Mouse (Mus musculus) stomach, postnatal 0 days (tissue): ENCODE results near the gene Icmt. TPM values are rescaled to one million over a fixed set of nuclear protein-coding genes. Genes with fewer than 3 reads are reported as not detected.

Experiments
- ATAC-seq: fragments of 200-750 bp; cut with Nextera tagmentation; 2 replicates; pipeline ENCODE4 v1.8.0; 2017; ENCODE audit not compliant: low FRiP score, low TSS enrichment
- DNase-seq: peaks from one replicate; pipeline ENCODE4 v3.0.0-alpha.2; 2016; ENCODE audit warnings: low spot score
- H3K27ac ChIP-seq: fragments of 300-500 bp; sonication (generic); replicated peaks from 2 replicates; pipeline ENCODE4 v1.5.1; 2014; ENCODE audit warnings: mild to moderate bottlenecking, control low read depth
- H3K27me3 ChIP-seq: fragments of 300-500 bp; sonication (generic); 2 replicates; pipeline ENCODE4 v1.6.1; 2014; ENCODE audit warnings: low read length; ENCODE audit not compliant: control insufficient read depth, insufficient read depth
- H3K36me3 ChIP-seq: fragments of 300-500 bp; sonication (generic); 2 replicates; pipeline ENCODE4 v1.6.1; 2014; ENCODE audit warnings: low read length, mixed read lengths; ENCODE audit not compliant: control insufficient read depth, insufficient read depth
- H3K4me1 ChIP-seq: fragments of 300-500 bp; sonication (generic); replicated peaks from 2 replicates; pipeline ENCODE4 v1.6.1; 2014; ENCODE audit warnings: antibody characterized with exemption; ENCODE audit not compliant: control insufficient read depth, insufficient read depth
- H3K4me2 ChIP-seq: fragments of 300-500 bp; sonication (generic); replicated peaks from 2 replicates; pipeline ENCODE4 v1.6.1; 2014; ENCODE audit warnings: low read depth, mild to moderate bottlenecking, control low read depth, moderate library complexity
- H3K4me3 ChIP-seq: fragments of 300-500 bp; sonication (generic); 2 replicates; pipeline ENCODE4 v1.5.1; 2014; ENCODE audit warnings: low read depth, low read length, control low read depth
- H3K9ac ChIP-seq: fragments of 300-500 bp; sonication (generic); 2 replicates; pipeline ENCODE4 v1.6.1; 2014; ENCODE audit warnings: mild to moderate bottlenecking, low read length, control low read depth, mixed read lengths
- H3K9me3 ChIP-seq: fragments of 300-500 bp; sonication (generic); 2 replicates; pipeline ENCODE4 v1.6.1; 2016; ENCODE audit warnings: low read length; ENCODE audit not compliant: control insufficient read depth
- CTCF ChIP-seq: IDR thresholded peaks from 2 replicates; pipeline ENCODE4 v1.5.1; 2016; ENCODE audit warnings: antibody characterized with exemption, low read depth, mild to moderate bottlenecking, moderate library complexity
- EP300 ChIP-seq: optimal IDR thresholded peaks from 2 replicates; pipeline ENCODE3; 2016; ENCODE audit warnings: antibody characterized with exemption
- WGBS: fragments of 180-500 bp; shearing (Covaris S2); extraction: QIAGEN DNeasy Blood & Tissue Kit; methylation state at CpG from one replicate; pipeline ENCODE4 v1.1.7; 2014; 5-methylcytosine and 5-hydroxymethylcytosine counted together
- polyA plus RNA-seq: library from polyadenylated mRNA; unstranded; fragments of >200 nt; fragmentation: Nextera tagmentation; extraction: Ambion mirVana; gene quantifications from 2 replicates; pipeline ENCODE4 v1.2.1, GENCODE M21; 2015

The Icmt gene
- polyA plus RNA-seq, 1 experiment from 2014 or later = 10.2 TPM

GRCm38 (mm10) chr4:152338419-152339292, 41.6 kb downstream of the Icmt start, which contains the start of gene Chd5:
Gene Chd5 (plus strand): TSS chr4:152338651.
- Histone ChIP-seq H3K9ac (peak within 1 kb of the TSS; percentile 47; the same call in 1 of the 2 replicates), H3K27me3 (no peaks in the 10 kb centered on the region; the same call in 1 of the 2 replicates), H3K4me2 (peak within 1 kb of the TSS; percentile 86), H3K4me3 (peak within 1 kb of the TSS; percentile 48), H3K36me3 (peaks cover under 1% of the 10 kb centered on the region; the same call in 1 of the 2 replicates), H3K9me3 (no peaks in the 10 kb centered on the region), H3K27ac (no peak within 1 kb of the TSS), H3K4me1 (no peaks in the 10 kb centered on the region)
- TF ChIP-seq CTCF = no peak
- TF ChIP-seq EP300 = no peak
- ATAC-seq = 0 out of 2 replicates have a peak, but pooled peaks have one; percentile 22
- 1% methylated on average over 70 of the region's 120 CpGs for WGBS
- DNase-seq = no peak

GRCm38 (mm10) chr4:152339293-152339790, 42.3 kb downstream of the Icmt start:
- WGBS = 6% methylated on average over 12 of the region's 26 CpGs
- Histone ChIP-seq H3K9ac (peak overlapping the region; percentile 47; the same call in 1 of the 2 replicates), H3K4me3 (peak overlapping the region; percentile 48), H3K27ac (no peak overlapping the region), H3K9me3 (no peaks in the 10 kb centered on the region), H3K4me1 (no peaks in the 10 kb centered on the region), H3K36me3 (no peaks in the 10 kb centered on the region; the same call in 1 of the 2 replicates), H3K4me2 (peak overlapping the region; percentile 86), H3K27me3 (no peaks in the 10 kb centered on the region; the same call in 1 of the 2 replicates)
- no peak for TF ChIP-seq CTCF
- TF ChIP-seq EP300 = no peak
- ATAC-seq (no peak), DNase-seq (no peak)

- DNase-seq (peak; percentile 47), ATAC-seq (no peak)
- no peak overlapping the region for H3K9ac ChIP-seq
- no peaks in the 10 kb centered on the region for H3K4me1 ChIP-seq
- H3K36me3 ChIP-seq = no peaks in the 10 kb centered on the region
- no peak overlapping the region for H3K27ac ChIP-seq
- H3K4me2 ChIP-seq = no peak overlapping the region
- no peak overlapping the region for H3K4me3 ChIP-seq
- H3K27me3 ChIP-seq = no peaks in the 10 kb centered on the region; the same call in 1 of the 2 replicates
- H3K9me3 ChIP-seq = no peaks in the 10 kb centered on the region
- no peak for TF ChIP-seq EP300
- no peak for TF ChIP-seq CTCF
- WGBS = 35% methylated on average over 15 of the region's 15 CpGs
Observed at GRCm38 (mm10) chr4:152340584-152341284, 43.7 kb downstream of the Icmt start.

DNA sequence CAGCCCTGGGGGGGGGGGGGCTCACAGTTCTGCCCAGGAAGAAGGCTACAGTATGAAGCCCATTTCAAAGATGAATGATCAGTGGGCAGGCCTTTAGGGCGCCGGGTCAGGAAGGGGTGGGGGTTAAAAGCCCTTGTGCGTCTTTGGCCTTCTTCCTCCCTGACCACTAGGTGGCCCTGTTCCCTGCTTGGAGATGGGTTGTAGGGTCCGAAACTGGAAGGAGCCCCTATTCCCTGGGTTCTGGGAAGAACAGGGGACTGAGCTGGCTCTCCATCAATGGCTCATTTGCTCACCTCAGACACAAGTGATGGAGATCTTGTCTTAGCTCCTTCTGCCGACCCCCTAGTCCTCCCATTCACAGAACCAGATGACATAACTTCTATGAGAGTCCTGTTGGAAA, 46.3 kb downstream of the Icmt start:
- Histone ChIP-seq H3K4me2 (no peak overlapping the region), H3K9ac (no peak overlapping the region), H3K27me3 (no peaks in the 10 kb centered on the region), H3K4me1 (no peaks in the 10 kb centered on the region), H3K4me3 (no peak overlapping the region), H3K9me3 (no peaks in the 10 kb centered on the region), H3K27ac (no peak overlapping the region), H3K36me3 (no peaks in the 10 kb centered on the region)
- DNase-seq (no peak), ATAC-seq (no peak)
- 13% methylated on average over 5 of the region's 5 CpGs for WGBS
- no peak for TF ChIP-seq EP300
- peak; percentile 73 for TF ChIP-seq CTCF

- 59% methylated on average over 7 of the region's 7 CpGs for WGBS
- no peaks in the 10 kb centered on the region for H3K4me1 ChIP-seq
- H3K27me3 ChIP-seq = no peaks in the 10 kb centered on the region
- no peaks in the 10 kb centered on the region for H3K36me3 ChIP-seq
- no peak overlapping the region for H3K4me3 ChIP-seq
- H3K9ac ChIP-seq = no peak overlapping the region
- no peaks in the 10 kb centered on the region for H3K9me3 ChIP-seq
- H3K27ac ChIP-seq = no peak overlapping the region
- DNase-seq = no peak
- H3K4me2 ChIP-seq = no peak overlapping the region
- TF ChIP-seq EP300 (no peak), CTCF (no peak)
- no peak for ATAC-seq
Observed at GRCm38 (mm10) chr4:152344651-152345050, 47.6 kb downstream of the Icmt start.
